Comparison of ENCODE assay signal across 19 mouse cellular contexts in genomic region chr12:85682328-85682727, GRCm38 (mm10). TPM values are rescaled to one million over a fixed set of nuclear protein-coding genes. Genes with fewer than 3 reads are reported as not detected.
DNase-seq lines count a peak whose midpoint lies in the region; ATAC-seq and TF ChIP-seq lines count a peak whose summit lies in the region.
"Had no signal": no experiment of that assay in that cellular context is flagged by ENCODE, and none has a peak within 500 bp of the region (broad histone marks: within the 10 kb centered on the region; RNA-seq: fewer than 3 reads in every experiment).

No protein-coding gene starts in this region.

- no peak for TF ChIP-seq EP300 in CH12.LX (IDR thresholded peaks at IDR 0.05; ENCODE audit: low read length)

- no peaks in the 10 kb centered on the region for H3K36me3 ChIP-seq in CH12.LX (replicated peaks in 1 of 2; ENCODE audit: control insufficient read depth in 1 of 2, insufficient read depth in 1 of 2, low read length in 1 of 2)
- H3K36me3 ChIP-seq in G1E (replicated peaks) = no peaks in the 10 kb centered on the region
- H3K36me3 ChIP-seq in hindbrain, embryonic 13.5 days = no peaks in the 10 kb centered on the region
- H3K36me3 ChIP-seq: hindbrain, embryonic 15.5 days; limb, embryonic 13.5 days had no signal

- H3K27me3 ChIP-seq in CH12.LX (replicated peaks) (no peaks in the 10 kb centered on the region), G1E (ENCODE audit: insufficient read depth, low read length) (peaks cover 11% of the 10 kb centered on the region)
- no peaks in the 10 kb centered on the region for H3K27me3 ChIP-seq in hindbrain, embryonic 13.5 days
- H3K27me3 ChIP-seq: hindbrain, embryonic 15.5 days; limb, embryonic 13.5 days had no signal

- dilution Hi-C loops in CH12.LX (cut with MboI; ENCODE audit: extremely low pct_ligation_motif_present, extremely low pct_unique_long_range_greater_than_20kb, low sequenced_read_pairs) = no loop called here

- in situ Hi-C loops in CH12.LX (cut with MboI; ENCODE audit: low pct_ligation_motif_present, low pct_unique_long_range_greater_than_20kb, low sequenced_read_pairs) = no loop called here

- H3K9me3 ChIP-seq in CH12.LX (replicated peaks; ENCODE audit: low read length) (peaks cover 7% of the 10 kb centered on the region), G1E (replicated peaks) (no peaks in the 10 kb centered on the region)
- H3K9me3 ChIP-seq in hindbrain, embryonic 13.5 days = 0 out of 2 replicates have a peak, but pooled peaks cover 3% of the 10 kb centered on the region
- H3K9me3 ChIP-seq: hindbrain, embryonic 15.5 days had no signal

- no peak overlapping the region for H3K4me2 ChIP-seq in CH12.LX (ENCODE audit: insufficient read depth, low read depth, poor library complexity, severe bottlenecking)
- no peak overlapping the region for H3K4me2 ChIP-seq in hindbrain, embryonic 13.5 days
- H3K4me2 ChIP-seq: hindbrain, embryonic 15.5 days; limb, embryonic 13.5 days had no signal

- H3K4me1 ChIP-seq in lung, adult 2 months (ENCODE audit: control insufficient read depth, insufficient read depth, low read length) = no peaks in the 10 kb centered on the region
- H3K4me1 ChIP-seq in CH12.LX (ENCODE audit: control insufficient read depth in 1 of 2, insufficient read depth in 2 of 2) (peaks cover 22 to 57% of the 10 kb centered on the region in 2 experiments), G1E (ENCODE audit: insufficient read depth, low read depth, low read length) (no peaks in the 10 kb centered on the region)
- peaks cover 4% of the 10 kb centered on the region; the same call in 1 of the 2 replicates for H3K4me1 ChIP-seq in hindbrain, embryonic 13.5 days (replicated peaks)
- H3K4me1 ChIP-seq: hindbrain, embryonic 15.5 days had no signal

- no peak overlapping the region for H3K9ac ChIP-seq in CH12.LX (ENCODE audit: insufficient read depth, low read depth)
- no peak overlapping the region for H3K9ac ChIP-seq in hindbrain, embryonic 13.5 days
- H3K9ac ChIP-seq: hindbrain, embryonic 15.5 days; limb, embryonic 13.5 days had no signal

- H3K79me2 ChIP-seq in CH12.LX (replicated peaks; ENCODE audit: control insufficient read depth, extremely low read depth, insufficient read depth, poor library complexity, severe bottlenecking) = peaks cover 7% of the 10 kb centered on the region

- WGBS in lung, adult 2 months = 49% methylated on average over 2 of the region's 2 CpGs
- WGBS in hindbrain, embryonic 13.5 days = 44% methylated on average over 2 of the region's 2 CpGs

- DNase-seq in lung, adult 2 months = no peak
- DNase-seq in lung, postnatal 36 days = no peak
- DNase-seq in CH12.LX (ENCODE audit: extremely low read depth) (no peak), G1E (ENCODE audit: low spot score) (no peak)
- peak; percentile 40 for DNase-seq in naive thymus-derived CD4-positive, alpha-beta T cell, adult 2 months (ENCODE audit: low read depth)
- DNase-seq in ovary, postnatal 10 days (ENCODE audit: low spot score) = no peak
- DNase-seq: adrenal gland, postnatal 36 days; cerebellum, postnatal 25 days; gastrocnemius, postnatal 10 days; heart, postnatal 10 days; kidney, adult 8-10 months; kidney, postnatal 4 days; right cerebral cortex, adult 18-20 months; spleen, adult 18-20 months had no signal

- TF ChIP-seq RAD21 in CH12.LX (IDR thresholded peaks at IDR 0.05; ENCODE audit: low read depth, low read length) = no peak; the same call in none of the 2 replicates

- H3K4me3 ChIP-seq in lung, adult 2 months (replicated peaks; ENCODE audit: extremely low read depth, low read depth, low read length) = no peak overlapping the region
- H3K4me3 ChIP-seq in CH12.LX (replicated peaks in 1 of 3; ENCODE audit: low read depth in 2 of 3, low read length in 2 of 3, poor library complexity in 1 of 3) (no peak overlapping the region), G1E (ENCODE audit: low read depth, low read length) (no peak overlapping the region)
- H3K4me3 ChIP-seq in hindbrain, embryonic 13.5 days = no peak overlapping the region
- H3K4me3 ChIP-seq: hindbrain, embryonic 15.5 days; limb, embryonic 13.5 days; myocyte had no signal

- no peak overlapping the region for H3K27ac ChIP-seq in CH12.LX (ENCODE audit: insufficient read depth, low read depth)
- no peak overlapping the region for H3K27ac ChIP-seq in hindbrain, embryonic 13.5 days
- H3K27ac ChIP-seq: hindbrain, embryonic 15.5 days; limb, embryonic 13.5 days had no signal

- TF ChIP-seq CTCF in lung, adult 2 months (IDR thresholded peaks at IDR 0.05; ENCODE audit: insufficient read depth, low read length) = 0 out of 2 replicates have a peak, but pooled peaks have one; percentile 3
- TF ChIP-seq CTCF in CH12.LX (conservative IDR thresholded peaks at IDR 0.05 in 1 of 2, IDR thresholded peaks at IDR 0.05 in 1 of 2; ENCODE audit: low read depth in 2 of 2, low read length in 2 of 2) = peak; percentile 12 to 45; a peak in 2 of 4 replicates
- 0 out of 2 replicates have a peak, but pooled peaks have one; percentile 29 for TF ChIP-seq CTCF in G1E (IDR thresholded peaks at IDR 0.05; ENCODE audit: low read depth, low read length)

- no peak for ATAC-seq in G1E (ENCODE audit: extremely low read depth, insufficient number of reproducible peaks, low FRiP score, poor library complexity, severe bottlenecking)
- no peak for ATAC-seq in hindbrain, embryonic 13.5 days (ENCODE audit: low FRiP score)
- ATAC-seq: forebrain, embryonic 16.5 days had no signal

- no peak for TF ChIP-seq POLR2A in lung, adult 2 months (IDR thresholded peaks at IDR 0.05; ENCODE audit: borderline replicate concordance, extremely low read depth, low read depth, low read length)
- no peak for TF ChIP-seq POLR2A in CH12.LX (IDR thresholded peaks at IDR 0.05; ENCODE audit: low read depth, low read length)

TF ChIP-seq in CH12.LX, 34 proteins besides CTCF, POLR2A, EP300 and RAD21:
- TF ChIP-seq SMC3 (IDR thresholded peaks at IDR 0.05; ENCODE audit: low read depth, low read length) = peak; percentile 18; the same call in 1 of the 2 replicates
- TF ChIP-seq JUND (conservative IDR thresholded peaks at IDR 0.05; ENCODE audit: low read depth, low read length) = no peak

RNA-seq across cellular contexts. Expression of gene Batf, which starts 4.1 kb away (rescaled TPM):
- 8.7 and 10.5 TPM in 2 replicates for polyA plus RNA-seq in lung, adult 2 months (2012; rRNA removed)
- total RNA-seq in CH12.LX (2012; rRNA removed) (137 and 141 TPM in 2 replicates), CH12.LX (2014; rRNA removed) (128 and 142 TPM in 2 replicates), G1E (2014; fragmentation: Nextera tagmentation) (not detected in 2 replicates), G1E (2017) (0.41 TPM in 1 of 2 replicates, not detected in the other)
- polyA plus RNA-seq in CH12.LX (2012; ENCODE audit: insufficient read length, low read depth) (89.2 and 104 TPM in 2 replicates), G1E (2012) (not detected in 2 replicates)
- polyA plus RNA-seq in hindbrain, embryonic 13.5 days (2015; fragmentation: Nextera tagmentation; extraction: Ambion mirVana) = 1.5 and 1.7 TPM in 2 replicates
- polyA plus RNA-seq: myocyte had no signal
